Mouse (Mus musculus) layer of hippocampus, adult 9-11 months (tissue): ENCODE data around the gene Slx4.
"Not testable (repeated sequence)": the region's sequence is repeated elsewhere in the genome, so short reads cannot be mapped to it uniquely, and the experiment has no call there.

Experiments used
- DNase-seq: peaks from one replicate; pipeline ENCODE4 v3.0.0; 2022

The Slx4 gene

GRCm38 (mm10) chr16:4012882-4013570 is 9.5 kb upstream of the Slx4 start:
- DNase-seq, result no peak

DNA sequence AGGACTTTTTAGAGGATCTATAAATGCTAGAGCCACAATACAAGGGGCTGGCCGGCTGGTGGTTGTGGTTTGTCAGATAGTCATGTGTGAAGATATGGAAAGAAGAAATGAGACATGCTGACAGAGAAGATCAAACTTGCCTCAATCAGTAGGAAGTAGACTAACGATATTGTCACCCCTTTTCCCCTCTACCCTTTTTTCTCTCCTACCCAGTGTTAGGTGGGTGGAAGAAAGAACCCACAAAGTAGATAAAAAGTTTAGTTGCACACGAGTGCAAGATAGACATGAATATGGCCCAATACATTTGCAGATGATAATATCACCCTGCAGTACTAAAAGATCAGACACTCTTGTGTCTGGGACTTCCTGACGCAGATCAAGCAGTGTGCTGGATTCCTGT is 15.2 kb downstream of the Slx4 start:
- DNase-seq, result no peak

DNA sequence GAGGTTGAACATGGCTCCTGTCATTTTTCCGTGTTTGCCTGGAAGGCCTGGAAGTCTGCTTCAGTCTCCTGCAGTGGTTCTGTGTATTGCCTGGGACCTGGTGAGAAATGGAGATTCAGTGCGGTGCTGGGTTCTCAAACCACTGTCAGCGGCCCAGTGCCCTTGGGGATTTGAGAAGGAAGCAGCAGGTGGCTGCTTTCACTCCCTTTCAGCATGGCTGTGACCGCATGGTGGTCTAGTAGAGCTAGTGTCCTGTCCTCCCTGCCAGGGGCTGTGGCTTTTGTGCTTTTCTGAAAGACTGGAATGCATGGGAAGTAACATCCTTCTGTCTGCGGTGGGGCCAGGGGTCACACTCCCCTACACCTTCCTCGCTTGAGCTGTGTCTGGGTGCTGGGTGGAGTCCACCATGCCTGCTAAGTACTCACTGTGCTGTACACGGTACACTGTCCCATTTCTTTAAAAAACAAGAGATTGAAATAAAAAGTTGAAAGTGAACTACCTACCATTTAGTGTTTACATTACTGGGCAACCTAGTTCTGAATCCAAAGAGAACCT is 20.3 kb downstream of the Slx4 start:
- no peak for DNase-seq

- no peak for DNase-seq
These were observed 21.4 kb downstream of the Slx4 start for GRCm38 (mm10) chr16:3982173-3982572.

- DNase-seq, result no peak
These were observed 26.9 kb downstream of the Slx4 start for GRCm38 (mm10) chr16:3976712-3977111.

DNA sequence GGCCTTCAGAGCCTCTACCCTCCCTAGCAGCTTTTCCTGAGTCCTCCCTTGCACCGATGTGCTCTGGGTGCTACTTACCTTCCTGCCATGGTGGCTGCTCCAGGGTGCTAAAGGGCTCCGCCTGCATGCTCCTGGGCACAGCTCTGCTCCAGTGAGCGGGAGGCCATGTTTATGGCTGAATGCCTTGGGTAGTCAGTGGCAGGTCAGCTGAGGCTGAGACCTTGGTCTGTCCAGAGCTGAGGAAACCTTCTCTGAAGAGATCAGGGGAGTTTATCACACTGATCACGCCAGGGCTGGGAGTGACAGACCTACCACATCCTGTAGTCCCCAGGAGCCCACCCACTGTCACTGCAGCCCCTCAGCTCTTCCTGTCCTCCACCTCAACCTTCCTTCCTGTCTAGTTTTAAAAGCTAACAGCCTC is 27.3 kb downstream of the Slx4 start, which contains the start of gene Nlrc3:
Gene Nlrc3, minus strand, starts transcription at position 382 of the 421 bp plus-strand sequence.
- DNase-seq, result no peak

DNA sequence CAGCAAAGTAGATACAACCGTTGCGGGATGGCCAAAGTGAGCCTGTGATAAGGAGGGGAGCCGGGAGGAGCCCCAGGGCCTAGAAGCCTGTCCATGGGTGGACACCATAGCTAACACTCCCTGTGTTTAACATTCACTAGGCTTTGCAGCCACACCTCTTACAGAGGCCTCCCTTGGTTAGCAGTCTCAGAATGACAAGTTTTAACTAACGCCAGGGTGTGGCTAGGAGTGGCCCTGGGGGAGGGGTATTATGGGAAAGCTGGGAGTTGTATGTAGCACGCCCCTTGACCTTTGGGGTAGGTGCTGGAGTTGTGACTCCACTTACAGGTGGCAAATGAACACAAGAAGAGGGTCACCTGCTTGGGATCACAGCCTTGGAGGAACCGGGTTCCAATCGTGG is 27.9 kb downstream of the Slx4 start:
- no peak for DNase-seq

GRCm38 (mm10) chr16:3974456-3974855 is 29.1 kb downstream of the Slx4 start:
- not testable (repeated sequence) for DNase-seq

GRCm38 (mm10) chr16:3965534-3965933 is 38.0 kb downstream of the Slx4 start:
- DNase-seq, result no peak

DNA sequence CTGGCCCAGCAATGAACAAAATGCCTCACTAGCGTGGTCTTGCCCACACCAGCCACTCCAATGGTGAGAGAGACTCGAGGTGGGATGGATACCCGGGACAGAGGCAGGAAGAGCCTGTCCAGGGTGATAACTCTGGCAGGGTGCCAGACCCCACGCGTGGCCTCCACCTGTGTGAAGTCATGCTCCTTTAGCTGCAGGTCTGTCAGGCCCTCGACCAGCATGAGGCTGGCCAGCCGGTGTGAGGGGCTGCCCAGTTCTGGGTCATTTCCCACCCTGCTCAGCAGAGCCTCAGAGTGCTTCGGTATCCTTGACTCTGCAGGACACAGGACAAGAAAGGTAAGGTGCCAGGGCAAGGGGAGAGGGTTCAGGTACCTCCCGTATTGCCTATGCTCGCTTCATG is 38.6 kb downstream of the Slx4 start:
- DNase-seq, result no peak

- DNase-seq, result no peak
These were observed 44.3 kb downstream of the Slx4 start for GRCm38 (mm10) chr16:3959261-3959660.

DNA sequence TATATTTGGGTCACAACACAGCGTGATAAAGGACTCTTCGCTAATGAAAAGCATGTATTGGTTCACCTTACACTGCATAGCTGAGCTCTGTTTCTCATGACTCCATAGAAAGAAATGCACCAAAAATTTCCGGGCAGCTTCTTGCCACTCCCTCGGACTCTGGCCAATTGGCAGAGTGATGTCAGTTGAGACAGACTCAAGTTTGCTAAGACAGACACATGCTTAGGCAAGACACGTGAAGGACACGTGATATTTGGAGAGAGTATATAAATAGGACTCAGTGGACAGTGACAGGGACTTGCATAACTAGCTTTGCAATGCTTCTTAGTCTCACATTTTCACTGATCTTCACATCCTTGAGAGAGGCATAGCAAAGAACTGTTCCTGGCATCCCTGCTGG is 47.2 kb downstream of the Slx4 start:
- DNase-seq, result peak; percentile 52

DNA sequence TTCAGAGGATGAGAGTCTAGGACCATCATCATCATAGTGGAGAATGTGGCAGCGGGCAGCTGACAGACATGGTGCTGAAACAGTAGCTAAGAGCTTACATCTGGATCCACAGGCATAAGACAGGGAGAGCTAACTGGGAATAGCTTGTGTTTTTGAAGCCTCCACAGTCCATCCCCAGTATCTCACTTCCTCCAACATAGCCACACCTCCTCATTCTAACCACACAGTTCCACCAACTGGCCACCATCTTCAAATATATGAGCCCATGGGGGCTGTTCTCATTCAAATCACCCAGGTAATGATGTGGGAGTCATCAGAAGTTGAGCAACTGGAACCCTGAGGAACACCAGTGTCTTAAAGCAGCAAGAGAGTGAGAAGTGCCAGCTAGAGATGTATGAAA is 52.4 kb downstream of the Slx4 start:
- no peak for DNase-seq

DNA sequence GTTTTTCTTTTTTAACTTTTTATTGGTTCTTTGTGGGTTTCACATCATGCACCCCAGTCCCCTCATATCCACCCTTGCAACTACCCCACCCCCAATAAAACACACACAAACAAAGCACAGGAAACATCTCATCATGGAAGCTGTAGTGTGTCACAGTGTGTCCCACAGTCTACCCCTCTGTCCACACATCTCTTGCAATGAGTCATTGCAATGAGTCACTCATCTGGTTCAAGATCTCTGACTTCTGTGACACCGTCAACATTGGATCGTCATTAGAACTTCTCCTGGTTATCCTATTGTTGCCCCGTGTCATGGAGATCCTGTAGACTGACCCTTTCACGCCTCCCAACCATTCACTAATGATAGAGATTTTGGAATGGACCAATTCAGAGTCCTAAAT is 68.9 kb downstream of the Slx4 start:
- DNase-seq, result no peak

- no peak for DNase-seq
These were observed 69.5 kb downstream of the Slx4 start for GRCm38 (mm10) chr16:3934091-3934490.

- DNase-seq, result no peak
These were observed 70.0 kb downstream of the Slx4 start for GRCm38 (mm10) chr16:3933536-3933935.

DNA sequence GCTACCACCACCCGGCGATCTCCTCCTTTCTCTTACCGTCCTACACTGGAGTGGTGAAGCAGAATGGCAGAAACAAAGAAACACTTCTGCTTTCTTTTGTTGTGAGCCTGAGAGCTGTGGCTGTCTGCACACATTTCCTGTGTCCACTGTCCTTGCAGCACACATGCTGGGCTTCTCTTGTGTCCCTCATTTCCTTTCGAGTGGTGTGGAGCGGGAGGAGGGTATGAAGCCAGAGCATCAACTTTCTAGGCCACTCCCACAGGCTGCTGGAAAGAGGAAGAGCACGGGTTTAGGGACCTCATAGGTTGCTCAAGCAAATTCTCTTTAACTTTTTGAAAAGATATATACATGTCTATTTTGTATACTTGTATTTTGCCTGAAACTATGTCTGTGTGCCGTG is 74.4 kb downstream of the Slx4 start:
- peak; percentile 77 for DNase-seq
